Mouse (Mus musculus) megakaryocyte, embryonic 14.5 days (primary cell): ENCODE data around the gene Slc2a6.

Source experiments
- FLI1 ChIP-seq: IDR thresholded peaks from 2 replicates; pipeline ENCODE4 v1.6.1; 2012; ENCODE audit warnings: low read length, inconsistent platforms, mixed read lengths
- GATA1 ChIP-seq: IDR thresholded peaks from 3 replicates; pipeline ENCODE4 v1.6.1; 2012; ENCODE audit warnings: mixed read lengths, low read length, inconsistent platforms, borderline replicate concordance

- TF ChIP-seq GATA1 (no peak), FLI1 (no peak)
Measured at GRCm38 (mm10) chr2:27069646-27070045, 41.8 kb upstream of the Slc2a6 start.
